ENCODE assay signal across 19 mouse cellular contexts in genomic region chr7:107504761-107505712, GRCm38 (mm10).
DNase-seq lines count a peak whose midpoint lies in the region; ATAC-seq and TF ChIP-seq lines count a peak whose summit lies in the region.
"Had no signal": no experiment of that assay in that cellular context is flagged by ENCODE, and none has a peak within 500 bp of the region (broad histone marks: within the 10 kb centered on the region; RNA-seq: fewer than 3 reads in every experiment).

No protein-coding gene starts in this region.

- TF ChIP-seq EP300 in stomach, postnatal 0 days (optimal IDR thresholded peaks at IDR 0.05), result no peak

- WGBS in hindbrain, embryonic 12.5 days, result 59% methylated on average over 5 of the region's 5 CpGs
- 70% methylated on average over 5 of the region's 5 CpGs for WGBS in hindbrain, embryonic 11.5 days
- 27% methylated on average over 5 of the region's 5 CpGs for WGBS in forebrain, postnatal 0 days
- WGBS in stomach, postnatal 0 days, result 52% methylated on average over 5 of the region's 5 CpGs

- no peaks in the 10 kb centered on the region for H3K27me3 ChIP-seq in hindbrain, embryonic 12.5 days
- no peaks in the 10 kb centered on the region for H3K27me3 ChIP-seq in hindbrain, embryonic 11.5 days (ENCODE audit: control insufficient read depth, insufficient read depth, low read length)
- H3K27me3 ChIP-seq in forebrain, postnatal 0 days (ENCODE audit: insufficient read depth, low read length), result no peaks in the 10 kb centered on the region
- no peaks in the 10 kb centered on the region for H3K27me3 ChIP-seq in stomach, postnatal 0 days (ENCODE audit: control insufficient read depth, insufficient read depth, low read length)
- H3K27me3 ChIP-seq: embryonic facial prominence, embryonic 12.5 days; limb, embryonic 12.5 days had no signal

- peak; percentile 66 for ATAC-seq in hindbrain, embryonic 12.5 days (ENCODE audit: low FRiP score)
- no peak for ATAC-seq in hindbrain, embryonic 11.5 days (ENCODE audit: low FRiP score)
- peak; percentile 61 for ATAC-seq in forebrain, postnatal 0 days
- no peak for ATAC-seq in stomach, postnatal 0 days (ENCODE audit: low FRiP score, low TSS enrichment)
- no peak for ATAC-seq in erythroid progenitor cell, adult 5-6 weeks (replicated peaks; ENCODE audit: low FRiP score, poor library complexity, severe bottlenecking)
- ATAC-seq: CD4-positive, CD25-positive, alpha-beta regulatory T cell, adult 4 months; liver, postnatal 0 days had no signal

- no peak for TF ChIP-seq CTCF in forebrain, postnatal 0 days (IDR thresholded peaks at IDR 0.05; ENCODE audit: low read depth)
- TF ChIP-seq CTCF in stomach, postnatal 0 days (IDR thresholded peaks at IDR 0.05; ENCODE audit: low read depth), result 0 out of 2 replicates have a peak, but pooled peaks have one; percentile 6

- no peak overlapping the region for H3K27ac ChIP-seq in hindbrain, embryonic 12.5 days
- H3K27ac ChIP-seq in hindbrain, embryonic 11.5 days (ENCODE audit: low read depth, low read length), result no peak overlapping the region
- H3K27ac ChIP-seq in forebrain, postnatal 0 days (ENCODE audit: low read depth, low read length), result no peak overlapping the region
- no peak overlapping the region for H3K27ac ChIP-seq in stomach, postnatal 0 days (replicated peaks)
- H3K27ac ChIP-seq: embryonic facial prominence, embryonic 12.5 days; limb, embryonic 12.5 days had no signal

- H3K4me3 ChIP-seq in hindbrain, embryonic 12.5 days, result no peak overlapping the region
- H3K4me3 ChIP-seq in hindbrain, embryonic 11.5 days (ENCODE audit: low read depth, low read length), result no peak overlapping the region
- H3K4me3 ChIP-seq in forebrain, postnatal 0 days (ENCODE audit: low read depth, low read length), result no peak overlapping the region
- H3K4me3 ChIP-seq in stomach, postnatal 0 days (ENCODE audit: low read depth, low read length), result no peak overlapping the region
- H3K4me3 ChIP-seq: embryonic facial prominence, embryonic 12.5 days; limb, embryonic 12.5 days; myocyte had no signal

- H3K36me3 ChIP-seq in hindbrain, embryonic 12.5 days, result no peaks in the 10 kb centered on the region
- H3K36me3 ChIP-seq in hindbrain, embryonic 11.5 days (ENCODE audit: control insufficient read depth, insufficient read depth, low read length), result no peaks in the 10 kb centered on the region
- no peaks in the 10 kb centered on the region for H3K36me3 ChIP-seq in forebrain, postnatal 0 days (ENCODE audit: insufficient read depth)
- no peaks in the 10 kb centered on the region for H3K36me3 ChIP-seq in stomach, postnatal 0 days (ENCODE audit: control insufficient read depth, insufficient read depth, low read length)
- H3K36me3 ChIP-seq: embryonic facial prominence, embryonic 12.5 days; limb, embryonic 12.5 days had no signal

- no peak overlapping the region for H3K4me2 ChIP-seq in hindbrain, embryonic 12.5 days (replicated peaks)
- no peak overlapping the region for H3K4me2 ChIP-seq in hindbrain, embryonic 11.5 days (replicated peaks; ENCODE audit: low read depth, low read length)
- H3K4me2 ChIP-seq in forebrain, postnatal 0 days (ENCODE audit: low read depth), result no peak overlapping the region
- no peak overlapping the region for H3K4me2 ChIP-seq in stomach, postnatal 0 days (replicated peaks; ENCODE audit: low read depth)
- H3K4me2 ChIP-seq: embryonic facial prominence, embryonic 12.5 days; limb, embryonic 12.5 days had no signal

- no peak for DNase-seq in hindbrain, embryonic 11.5 days (ENCODE audit: low spot score)
- peak; percentile 88 for DNase-seq in retina, postnatal 1 day
- DNase-seq in retina, embryonic 14.5 days (ENCODE audit: low spot score), result no peak
- DNase-seq in forebrain, postnatal 0 days, result no peak
- DNase-seq in stomach, postnatal 0 days (ENCODE audit: low spot score), result no peak
- DNase-seq: cerebellum, adult 9-11 months; heart, adult 18-20 months; heart, postnatal 10 days; kidney, adult 11 months; kidney, postnatal 36 days; liver, postnatal 0 days; lung, postnatal 4 days; thymus, postnatal 14 days had no signal

- 0 out of 2 replicates have a peak, but pooled peaks cover 4% of the 10 kb centered on the region for H3K4me1 ChIP-seq in hindbrain, embryonic 12.5 days
- H3K4me1 ChIP-seq in hindbrain, embryonic 11.5 days (replicated peaks; ENCODE audit: control insufficient read depth, insufficient read depth, low read length), result no peaks in the 10 kb centered on the region
- H3K4me1 ChIP-seq in forebrain, postnatal 0 days (ENCODE audit: insufficient read depth), result no peaks in the 10 kb centered on the region
- H3K4me1 ChIP-seq in stomach, postnatal 0 days (replicated peaks; ENCODE audit: control insufficient read depth, insufficient read depth), result no peaks in the 10 kb centered on the region
- H3K4me1 ChIP-seq: embryonic facial prominence, embryonic 12.5 days; limb, embryonic 12.5 days had no signal

- H3K9ac ChIP-seq in hindbrain, embryonic 12.5 days, result no peak overlapping the region
- H3K9ac ChIP-seq in hindbrain, embryonic 11.5 days (ENCODE audit: low read depth, low read length), result no peak overlapping the region
- H3K9ac ChIP-seq in forebrain, postnatal 0 days, result no peak overlapping the region
- H3K9ac ChIP-seq in stomach, postnatal 0 days (ENCODE audit: low read length), result no peak overlapping the region
- H3K9ac ChIP-seq: embryonic facial prominence, embryonic 12.5 days; limb, embryonic 12.5 days; liver, postnatal 0 days had no signal

- no peaks in the 10 kb centered on the region for H3K9me3 ChIP-seq in hindbrain, embryonic 12.5 days (replicated peaks)
- H3K9me3 ChIP-seq in hindbrain, embryonic 11.5 days (ENCODE audit: control insufficient read depth, low read length), result no peaks in the 10 kb centered on the region
- no peaks in the 10 kb centered on the region for H3K9me3 ChIP-seq in forebrain, postnatal 0 days (ENCODE audit: low read length)
- no peaks in the 10 kb centered on the region for H3K9me3 ChIP-seq in stomach, postnatal 0 days (ENCODE audit: control insufficient read depth, low read length)
- H3K9me3 ChIP-seq: embryonic facial prominence, embryonic 12.5 days; limb, embryonic 12.5 days had no signal

Comparison
In these comparisons a context has a peak if more than half of its experiments do, and no peak if none do; other contexts are left out.
1. ATAC-seq: peak in hindbrain, embryonic 12.5 days (single experiment) and forebrain, postnatal 0 days (single experiment); none in hindbrain, embryonic 11.5 days (single experiment), stomach, postnatal 0 days (single experiment) and erythroid progenitor cell, adult 5-6 weeks (single experiment).